Mouse (Mus musculus): Measurements from ENCODE around the gene Klhl7.

The Klhl7 gene

DNA sequence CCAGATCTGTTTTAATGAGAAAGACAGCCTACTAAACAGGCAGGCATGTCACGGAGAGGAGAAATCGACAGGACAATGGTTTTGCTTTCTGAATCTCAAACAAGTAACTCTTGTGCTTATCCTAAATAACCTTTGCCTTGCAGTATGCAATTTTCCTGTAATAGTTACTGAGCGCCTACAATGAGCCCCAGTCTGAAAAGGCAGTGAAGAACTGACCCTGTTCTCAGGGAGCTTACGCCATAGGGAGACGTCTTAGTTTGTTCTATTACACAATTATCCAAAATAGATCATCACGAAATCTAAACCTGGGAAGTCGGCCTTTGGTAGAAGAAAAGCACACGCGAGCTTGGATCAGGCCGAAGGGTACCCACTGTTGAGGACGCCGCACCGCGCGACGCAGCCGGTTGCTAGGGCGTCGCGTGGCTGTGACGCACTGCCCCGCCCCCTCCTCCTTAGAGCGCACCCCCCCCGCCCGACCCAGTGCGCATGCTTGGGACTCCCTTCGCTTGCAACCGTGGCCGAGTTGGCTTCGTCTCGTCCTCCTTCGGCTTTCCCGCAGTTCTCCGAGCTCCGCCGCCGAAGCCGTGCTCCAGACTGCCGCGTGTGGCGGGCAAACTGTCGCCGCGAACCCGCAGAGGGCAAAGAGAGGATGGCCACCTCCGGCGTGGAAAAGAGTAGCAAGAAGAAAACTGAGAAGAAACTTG lies at the start of gene Klhl7:
TSS of gene Klhl7 (plus strand) at position 500 of the 704 bp plus-strand sequence.
- DNase-seq (ENCODE audit: low spot score): peak; percentile 70

- DNase-seq (ENCODE audit: low spot score): no peak
Observed at GRCm38 (mm10) chr5:24051755-24052675, 48.4 kb upstream of the Klhl7 start.

DNA sequence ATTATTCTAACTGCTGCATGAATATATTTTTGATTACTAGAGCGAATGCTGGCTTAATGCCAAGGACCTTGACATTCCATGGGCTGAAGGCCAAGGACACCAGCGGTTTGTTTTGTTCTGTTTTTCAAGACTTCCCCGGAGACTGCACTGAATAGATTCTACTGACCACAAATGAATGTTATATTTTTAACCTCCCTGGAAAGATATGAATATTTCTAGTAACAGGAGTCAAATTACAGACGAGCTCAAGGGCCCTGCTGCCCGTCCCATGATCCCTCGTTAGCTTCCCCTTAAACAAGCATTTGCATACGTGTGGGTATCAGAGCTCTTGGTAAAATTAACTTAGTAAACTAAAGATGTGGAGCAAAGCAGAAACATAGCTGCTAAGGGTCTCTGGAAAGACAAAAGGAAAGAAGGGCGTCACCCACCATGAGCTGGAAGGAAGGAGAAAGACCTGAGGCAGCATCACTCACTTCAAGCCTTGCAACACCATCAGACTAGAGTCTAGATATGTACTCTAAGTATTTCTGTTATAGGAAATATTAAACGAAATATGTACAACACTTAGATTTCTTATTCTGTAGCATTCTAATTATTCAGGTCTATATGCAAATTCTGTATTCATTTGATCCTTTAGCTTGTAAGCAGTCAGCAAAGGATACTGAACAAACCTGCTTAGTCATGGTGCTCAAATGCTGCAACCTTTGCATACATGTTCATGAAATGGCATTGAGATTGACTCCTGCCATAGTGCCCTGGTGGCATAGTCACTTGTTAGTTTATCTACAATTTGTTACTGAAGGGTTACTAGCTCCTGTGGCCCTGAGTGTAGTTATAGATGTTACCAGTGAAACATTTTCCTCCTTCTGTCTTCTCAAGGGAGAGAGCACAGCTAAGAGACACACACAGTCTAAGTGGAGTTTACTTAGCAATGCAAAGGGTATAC lies 46.9 kb upstream of the Klhl7 start:
- no peak for DNase-seq (ENCODE audit: low spot score)

DNA sequence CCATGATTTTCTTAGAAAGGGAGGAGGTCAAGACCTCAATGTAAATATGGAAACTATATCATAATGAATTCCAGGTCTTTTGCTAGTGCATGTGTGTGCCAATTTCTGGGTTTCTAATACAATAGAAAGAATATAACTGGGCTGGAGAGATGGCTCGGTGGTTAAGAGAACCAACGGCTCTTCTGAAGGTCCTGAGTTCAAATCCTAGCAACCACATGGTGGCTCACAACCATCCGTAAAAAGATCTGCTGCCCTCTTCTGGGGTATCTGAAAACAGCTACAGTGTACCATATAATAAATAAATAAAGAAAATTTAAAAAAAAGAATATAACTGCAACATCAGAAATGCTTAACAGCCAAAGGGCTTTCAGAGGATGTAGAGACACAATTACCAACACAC lies 46.0 kb upstream of the Klhl7 start:
- DNase-seq (ENCODE audit: low spot score): no peak

DNA sequence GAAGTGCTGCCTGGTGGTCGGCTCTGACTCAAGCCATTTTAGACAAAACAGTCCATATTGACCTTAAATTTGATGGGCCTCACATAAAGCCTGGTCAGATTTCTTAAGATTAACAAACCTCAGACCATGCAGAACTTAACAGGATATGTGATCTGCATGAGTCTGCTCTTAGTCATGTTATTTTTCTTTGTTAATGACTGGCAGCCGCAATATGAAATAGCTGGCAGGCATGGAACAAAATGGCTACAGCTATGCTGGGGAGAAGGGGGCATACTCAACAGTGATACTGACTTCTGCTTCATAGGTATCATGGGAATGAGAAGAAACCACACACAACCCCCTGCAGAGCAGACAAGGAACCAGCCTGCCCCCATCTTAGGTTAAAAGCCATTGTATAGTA lies 43.5 kb upstream of the Klhl7 start:
- DNase-seq (ENCODE audit: low spot score): no peak

DNA sequence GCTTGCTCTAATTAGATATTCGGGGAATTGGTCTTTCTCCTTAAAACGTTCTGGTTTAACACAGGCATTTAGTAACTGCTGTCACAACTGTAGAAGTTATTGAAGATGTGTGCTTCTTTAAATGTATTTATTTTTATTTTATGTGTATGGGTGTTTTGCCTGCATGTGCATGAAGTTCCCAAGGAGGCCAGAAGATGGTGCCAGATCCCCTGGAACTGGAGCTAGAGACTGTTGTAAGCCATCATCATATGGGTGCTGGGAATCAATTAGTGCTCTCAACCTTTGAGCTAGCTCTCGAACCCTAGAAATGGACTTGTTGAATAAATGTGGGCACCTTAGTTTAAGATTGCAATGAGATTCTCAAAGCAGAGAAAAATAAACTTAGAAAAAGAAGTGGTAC lies 42.8 kb upstream of the Klhl7 start:
- DNase-seq (ENCODE audit: low spot score): peak; percentile 15

GRCm38 (mm10) chr5:24060949-24061348 lies 39.5 kb upstream of the Klhl7 start:
- no peak for DNase-seq (ENCODE audit: low spot score)

GRCm38 (mm10) chr5:24063034-24063433 lies 37.4 kb upstream of the Klhl7 start:
- DNase-seq (ENCODE audit: low spot score): no peak

GRCm38 (mm10) chr5:24063545-24063944 lies 36.9 kb upstream of the Klhl7 start:
- no peak for DNase-seq (ENCODE audit: low spot score)

GRCm38 (mm10) chr5:24068955-24069354 lies 31.4 kb upstream of the Klhl7 start:
- no peak for DNase-seq (ENCODE audit: low spot score)

- no peak for DNase-seq (ENCODE audit: low spot score)
Observed at GRCm38 (mm10) chr5:24072031-24072430, 28.4 kb upstream of the Klhl7 start.

DNA sequence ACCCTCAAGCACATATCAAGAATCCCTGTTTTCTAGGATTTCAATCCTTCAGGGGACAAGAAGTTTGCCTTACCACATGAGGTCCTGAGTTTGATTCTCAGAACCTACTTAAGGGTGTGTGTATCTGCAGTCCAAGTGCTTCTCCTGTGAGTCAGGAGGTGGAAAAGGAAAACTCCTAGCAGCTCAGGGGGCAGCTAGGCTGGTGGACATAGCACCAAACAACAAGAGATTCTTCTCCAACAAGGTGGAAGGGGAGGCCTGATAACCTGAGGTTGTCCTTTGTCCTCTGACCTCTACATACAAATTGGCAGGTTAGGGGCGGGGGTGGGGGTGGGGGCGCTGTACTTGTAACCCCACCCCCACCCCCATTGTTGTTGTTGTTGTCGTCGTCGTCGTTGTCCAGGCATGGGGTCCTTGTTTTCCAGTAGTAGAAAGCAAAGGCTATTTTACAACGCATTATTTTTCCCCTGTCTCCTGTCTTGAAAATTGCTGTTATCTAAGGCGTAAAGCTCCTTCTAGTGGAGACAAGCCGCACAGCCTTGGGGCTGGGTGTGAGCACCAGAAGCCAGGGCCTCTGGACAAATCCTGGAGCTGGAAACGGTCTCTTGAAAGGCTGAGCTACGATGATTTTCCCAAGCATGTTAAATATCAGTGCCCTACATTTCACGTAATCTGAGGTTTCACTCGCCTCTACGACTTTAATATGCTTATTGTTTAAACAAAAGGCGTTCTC lies 23.3 kb upstream of the Klhl7 start:
- DNase-seq (ENCODE audit: low spot score): peak; percentile 14

GRCm38 (mm10) chr5:24077739-24078306 lies 22.6 kb upstream of the Klhl7 start:
- no peak for DNase-seq (ENCODE audit: low spot score)

DNA sequence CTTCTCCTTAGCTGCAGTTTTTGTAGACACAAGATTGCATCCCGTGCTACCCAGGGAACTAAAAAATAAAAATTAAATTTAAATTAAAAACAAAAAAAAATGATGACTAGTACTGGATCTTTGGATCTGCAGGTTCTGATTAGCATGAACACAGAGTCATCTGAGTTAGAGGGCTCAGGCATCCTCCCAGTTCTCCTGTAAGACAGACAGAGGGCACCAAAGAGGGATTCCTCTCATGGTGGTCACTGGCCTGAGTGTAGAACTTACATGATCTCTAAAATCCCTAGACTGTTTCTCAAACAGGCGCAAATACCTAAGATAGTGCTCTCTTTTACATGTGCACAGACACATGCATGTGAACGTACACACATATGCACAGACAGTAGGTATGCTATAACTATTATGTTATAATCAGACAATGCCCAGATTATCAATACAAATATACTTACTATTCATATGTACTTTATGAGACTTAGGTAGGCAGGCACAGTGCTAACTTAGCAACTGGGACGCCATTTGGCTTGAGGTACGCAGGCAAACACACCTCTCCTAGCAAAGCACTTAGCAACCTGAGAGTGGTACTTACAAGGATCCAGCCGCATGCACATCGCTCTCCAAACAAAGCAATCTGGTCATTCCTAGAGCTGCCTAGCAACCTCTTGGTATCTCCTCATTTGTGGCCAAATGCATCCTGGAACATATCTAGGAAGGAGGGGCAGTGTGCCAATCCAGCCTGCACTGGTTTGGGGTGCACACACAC lies 21.8 kb upstream of the Klhl7 start:
- no peak for DNase-seq (ENCODE audit: low spot score)

DNA sequence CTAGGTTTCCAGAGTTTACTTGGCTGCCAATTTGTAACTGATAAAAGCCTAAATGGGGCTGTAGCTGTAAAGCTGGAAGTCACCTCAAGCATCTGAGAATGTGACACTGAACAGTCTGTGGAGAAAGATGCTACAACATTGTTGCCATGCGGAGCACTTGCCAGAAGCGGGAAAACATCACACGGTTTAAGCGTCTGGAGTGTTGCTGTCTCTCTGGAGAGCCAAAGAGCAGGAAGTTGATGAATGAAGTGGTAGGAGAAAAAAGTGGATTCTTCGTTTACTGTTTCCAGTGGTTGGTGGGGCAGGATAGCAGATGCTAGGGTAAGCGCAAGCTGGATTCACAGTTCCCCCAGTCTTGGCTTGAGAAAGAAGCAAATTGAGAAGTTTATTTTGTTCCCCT lies 19.6 kb upstream of the Klhl7 start:
- DNase-seq (ENCODE audit: low spot score): no peak

DNA sequence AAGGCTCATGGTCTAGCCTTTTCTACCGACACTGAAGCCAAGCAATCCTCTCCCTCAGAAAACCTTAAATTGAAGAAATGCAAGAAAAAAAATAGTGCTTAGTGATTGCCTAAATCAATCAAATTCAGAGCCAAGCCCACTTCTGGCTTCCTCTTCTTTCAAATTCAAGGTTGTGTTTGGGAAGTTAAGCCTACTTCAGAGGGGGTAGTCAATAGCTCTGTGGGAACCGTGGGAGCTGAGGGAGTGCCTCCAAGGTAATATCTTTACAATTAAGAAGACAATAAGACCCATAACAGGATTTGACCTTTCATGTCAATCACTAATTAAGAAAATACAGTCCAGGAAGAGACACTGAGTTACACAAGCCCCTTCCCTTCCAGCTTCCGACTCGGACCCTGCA lies 15.6 kb upstream of the Klhl7 start:
- no peak for DNase-seq (ENCODE audit: low spot score)

- no peak for DNase-seq (ENCODE audit: low spot score)
Observed at GRCm38 (mm10) chr5:24086241-24086640, 14.2 kb upstream of the Klhl7 start.

DNA sequence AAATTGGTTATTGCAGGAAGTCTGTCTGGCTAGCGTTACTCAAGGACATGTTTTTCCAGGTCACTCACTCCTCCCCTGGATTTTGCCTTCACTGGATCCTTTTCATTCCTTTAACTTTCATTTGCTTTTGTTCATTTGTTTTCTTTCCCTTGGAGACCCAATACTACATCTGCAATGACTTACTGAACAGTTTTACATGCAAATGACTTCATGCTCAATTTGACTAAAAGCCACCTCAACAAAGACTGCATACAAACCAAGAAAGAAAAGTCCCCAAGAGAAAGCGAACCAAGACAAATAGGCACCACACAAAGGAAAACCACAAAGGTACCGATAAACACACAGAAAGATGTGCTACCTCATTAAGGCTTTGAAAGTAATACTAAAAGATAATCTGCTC lies 13.5 kb upstream of the Klhl7 start:
- no peak for DNase-seq (ENCODE audit: low spot score)

GRCm38 (mm10) chr5:24088451-24088850 lies 12.0 kb upstream of the Klhl7 start:
- no peak for DNase-seq (ENCODE audit: low spot score)

DNA sequence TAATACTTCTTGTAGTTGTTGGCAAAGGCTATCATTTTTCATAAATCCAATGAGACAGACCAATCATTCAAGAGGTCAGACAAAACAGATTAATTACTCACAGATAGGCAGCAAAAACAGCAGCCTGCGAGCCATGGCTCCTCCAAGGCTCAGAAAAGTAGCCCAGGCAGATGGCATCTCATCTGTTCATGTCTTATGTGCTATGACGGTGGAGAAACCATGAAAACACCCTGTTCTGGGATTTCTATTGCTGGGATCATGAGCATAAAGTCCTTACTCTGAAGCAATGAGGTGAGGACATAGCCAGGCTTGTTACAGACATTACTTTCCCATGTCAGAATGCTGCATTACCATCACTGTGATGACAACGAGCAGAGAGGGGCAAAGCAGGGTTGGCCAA lies 7.9 kb upstream of the Klhl7 start:
- no peak for DNase-seq (ENCODE audit: low spot score)
